Mouse (Mus musculus) E14TG2a.4 (cell line): ENCODE data around the gene Wnt5b.

Experiments
- CTCF ChIP-seq: conservative IDR thresholded peaks from 2 replicates; pipeline ENCODE4 v1.5.1; 2014; ENCODE audit warnings: low read length
- POU5F1 ChIP-seq: IDR thresholded peaks from 2 replicates; pipeline ENCODE4 v1.6.1; 2014; ENCODE audit warnings: low read length, borderline replicate concordance

DNA sequence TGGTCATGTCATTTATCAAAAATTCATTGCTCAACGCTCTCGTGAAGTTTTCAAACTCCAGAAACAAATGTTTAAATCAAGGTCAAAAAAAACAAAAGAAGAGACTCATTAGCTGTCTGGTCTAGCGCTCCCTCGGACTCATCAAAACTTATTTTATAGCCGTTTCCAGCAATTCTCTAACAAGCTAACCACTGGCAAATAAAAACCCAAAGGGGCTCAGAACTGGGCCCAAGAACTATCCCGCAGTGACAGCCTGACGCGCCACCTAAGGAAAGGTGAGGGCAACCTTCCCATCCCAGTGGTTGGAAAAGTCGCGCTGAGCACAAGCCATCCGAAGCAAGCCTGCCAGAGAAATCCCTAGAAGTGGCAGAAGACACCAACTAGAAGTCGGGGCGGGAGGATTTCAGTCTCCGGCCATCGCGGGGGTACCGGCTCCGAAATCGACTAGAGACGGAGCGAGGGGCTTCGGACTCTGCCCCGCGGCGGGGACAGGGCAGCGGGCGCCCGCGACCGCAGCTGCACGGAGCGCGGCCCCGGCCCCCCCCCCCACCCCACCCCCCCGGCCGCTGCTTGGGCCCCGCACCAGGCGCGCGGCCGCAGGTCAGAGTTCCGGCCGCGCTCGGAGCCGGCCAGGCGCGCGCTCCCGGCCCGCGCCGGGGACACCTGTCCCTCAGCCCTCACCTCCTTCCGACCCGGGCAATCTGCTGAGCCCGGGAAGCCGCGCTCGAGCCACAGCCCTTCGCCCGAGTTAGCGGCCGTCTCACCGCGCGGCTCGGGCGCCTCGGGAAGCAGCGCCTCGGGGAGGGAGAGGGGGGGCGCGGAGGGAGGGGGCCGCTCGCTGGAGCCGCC, 156.1 kb downstream of the Wnt5b start:
- TF ChIP-seq CTCF (no peak), POU5F1 (no peak)
